Mouse (Mus musculus): ENCODE data around the gene Pard3b. TPM values are rescaled to one million over a fixed set of nuclear protein-coding genes. Genes with fewer than 3 reads are reported as not detected.

The Pard3b gene
- polyA plus RNA-seq, 1 experiment: 5.6 TPM

GRCm38 (mm10) chr1:62664960-62665645 lies 1026.5 kb downstream of the Pard3b start:
- TF ChIP-seq FLI1 (IDR thresholded peaks at IDR 0.05; ENCODE audit: low read length) (no peak), GATA1 (IDR thresholded peaks at IDR 0.05; ENCODE audit: borderline replicate concordance, low read length) (no peak)
- Histone ChIP-seq H3K9me3 (peaks cover 19% of the 10 kb centered on the region), H3K4me3 (replicated peaks) (no peak overlapping the region), H3K27me3 (replicated peaks) (no peaks in the 10 kb centered on the region), H3K4me1 (peaks cover 11% of the 10 kb centered on the region; the same call in 1 of the 2 replicates), H3K36me3 (replicated peaks; ENCODE audit: low read length) (no peaks in the 10 kb centered on the region)

- no peaks in the 10 kb centered on the region for H3K27me3 ChIP-seq (replicated peaks)
- peaks cover 11% of the 10 kb centered on the region; the same call in 1 of the 2 replicates for H3K4me1 ChIP-seq
- TF ChIP-seq FLI1 (IDR thresholded peaks at IDR 0.05; ENCODE audit: low read length) (no peak), GATA1 (IDR thresholded peaks at IDR 0.05; ENCODE audit: borderline replicate concordance, low read length) (no peak)
- H3K9me3 ChIP-seq: peaks cover 19% of the 10 kb centered on the region
- H3K36me3 ChIP-seq (replicated peaks; ENCODE audit: low read length): no peaks in the 10 kb centered on the region
- H3K4me3 ChIP-seq (replicated peaks): no peak overlapping the region
These were observed 1027.4 kb downstream of the Pard3b start for GRCm38 (mm10) chr1:62665771-62666730.

GRCm38 (mm10) chr1:62666780-62667179 lies 1028.2 kb downstream of the Pard3b start:
- no peaks in the 10 kb centered on the region for H3K36me3 ChIP-seq (replicated peaks; ENCODE audit: low read length)
- no peaks in the 10 kb centered on the region for H3K27me3 ChIP-seq (replicated peaks)
- H3K4me3 ChIP-seq (replicated peaks): no peak overlapping the region
- H3K9me3 ChIP-seq: peaks cover 19% of the 10 kb centered on the region
- H3K4me1 ChIP-seq: peaks cover 11% of the 10 kb centered on the region; the same call in 1 of the 2 replicates
- TF ChIP-seq FLI1 (IDR thresholded peaks at IDR 0.05; ENCODE audit: low read length) (no peak), GATA1 (IDR thresholded peaks at IDR 0.05; ENCODE audit: borderline replicate concordance, low read length) (no peak)

GRCm38 (mm10) chr1:62678611-62679344 lies 1040.2 kb downstream of the Pard3b start:
- H3K27me3 ChIP-seq (replicated peaks): no peaks in the 10 kb centered on the region
- peaks cover 16% of the 10 kb centered on the region for H3K4me1 ChIP-seq
- TF ChIP-seq GATA1 (IDR thresholded peaks at IDR 0.05; ENCODE audit: borderline replicate concordance, low read length) (no peak), FLI1 (IDR thresholded peaks at IDR 0.05; ENCODE audit: low read length) (no peak)
- H3K36me3 ChIP-seq (replicated peaks; ENCODE audit: low read length): no peaks in the 10 kb centered on the region
- peaks cover 9% of the 10 kb centered on the region for H3K9me3 ChIP-seq
- no peak overlapping the region for H3K4me3 ChIP-seq (replicated peaks)

- Histone ChIP-seq H3K9me3 (peaks cover 9% of the 10 kb centered on the region), H3K36me3 (replicated peaks; ENCODE audit: low read length) (no peaks in the 10 kb centered on the region), H3K27me3 (replicated peaks) (no peaks in the 10 kb centered on the region), H3K4me1 (peaks cover 16% of the 10 kb centered on the region), H3K4me3 (replicated peaks) (no peak overlapping the region)
- no peak for TF ChIP-seq GATA1 (IDR thresholded peaks at IDR 0.05; ENCODE audit: borderline replicate concordance, low read length)
- no peak for TF ChIP-seq FLI1 (IDR thresholded peaks at IDR 0.05; ENCODE audit: low read length)
These were observed 1040.8 kb downstream of the Pard3b start for GRCm38 (mm10) chr1:62679466-62679865.

GRCm38 (mm10) chr1:62682456-62683385 lies 1044.1 kb downstream of the Pard3b start:
- H3K4me3 ChIP-seq (replicated peaks): no peak overlapping the region

GRCm38 (mm10) chr1:62683498-62683897 lies 1044.9 kb downstream of the Pard3b start:
- no peaks in the 10 kb centered on the region for H3K36me3 ChIP-seq (replicated peaks; ENCODE audit: low read length)
- TF ChIP-seq GATA1 (IDR thresholded peaks at IDR 0.05; ENCODE audit: borderline replicate concordance, low read length): no peak
- TF ChIP-seq FLI1 (IDR thresholded peaks at IDR 0.05; ENCODE audit: low read length): no peak
- H3K9me3 ChIP-seq: no peaks in the 10 kb centered on the region
- H3K27me3 ChIP-seq (replicated peaks): no peaks in the 10 kb centered on the region
- no peak overlapping the region for H3K4me3 ChIP-seq (replicated peaks)
- H3K4me1 ChIP-seq: peaks cover 11% of the 10 kb centered on the region

More at GRCm38 (mm10) chr1:62682456-62683385, 1044.1 kb downstream of the Pard3b start:
- Histone ChIP-seq H3K4me1 (peaks cover 16% of the 10 kb centered on the region), H3K9me3 (peaks cover 6% of the 10 kb centered on the region), H3K36me3 (replicated peaks; ENCODE audit: low read length) (no peaks in the 10 kb centered on the region), H3K27me3 (replicated peaks) (no peaks in the 10 kb centered on the region)
- TF ChIP-seq FLI1 (IDR thresholded peaks at IDR 0.05; ENCODE audit: low read length) (no peak), GATA1 (IDR thresholded peaks at IDR 0.05; ENCODE audit: borderline replicate concordance, low read length) (no peak)

- TF ChIP-seq FLI1 (IDR thresholded peaks at IDR 0.05; ENCODE audit: low read length): no peak
- Histone ChIP-seq H3K4me3 (replicated peaks) (no peak overlapping the region), H3K9me3 (no peaks in the 10 kb centered on the region), H3K27me3 (replicated peaks) (no peaks in the 10 kb centered on the region), H3K36me3 (replicated peaks; ENCODE audit: low read length) (no peaks in the 10 kb centered on the region), H3K4me1 (no peaks in the 10 kb centered on the region)
These were observed 1048.9 kb downstream of the Pard3b start for GRCm38 (mm10) chr1:62687511-62687910.

All from megakaryocyte, embryonic 14.5 days (primary cell).